Mouse (Mus musculus) cerebellum, adult 2 months (tissue): ENCODE measurements around the gene Lamp3. TPM values are rescaled to one million over a fixed set of nuclear protein-coding genes. Genes with fewer than 3 reads are reported as not detected.
"Not testable (repeated sequence)": the region's sequence is repeated elsewhere in the genome, so short reads cannot be mapped to it uniquely, and the experiment has no call there.

ENCODE experiments used
- DNase-seq, 2 experiments: peaks; one replicate each; pipeline ENCODE4 v3.0.0; 2021
- H3K27ac ChIP-seq: fragments of 200-500 bp; 2 replicates; pipeline ENCODE4 v1.5.1; 2012; ENCODE audit warnings: low read length, control low read depth, inconsistent platforms; ENCODE audit not compliant: insufficient read depth
- H3K27me3 ChIP-seq: fragments of 200-500 bp; 2 replicates; pipeline ENCODE4 v1.6.1; 2012; ENCODE audit warnings: inconsistent platforms, mild to moderate bottlenecking, low read length, moderate library complexity; ENCODE audit not compliant: control insufficient read depth, insufficient read depth
- H3K4me1 ChIP-seq: fragments of 200-500 bp; 2 replicates; pipeline ENCODE4 v1.6.1; 2011; ENCODE audit warnings: low read length; ENCODE audit not compliant: control insufficient read depth, insufficient read depth
- H3K4me3 ChIP-seq: fragments of 200-500 bp; replicated peaks from 2 replicates; pipeline ENCODE3; 2011; ENCODE audit warnings: mild to moderate bottlenecking, low read depth, low read length, control low read depth; ENCODE audit not compliant: insufficient read depth
- CTCF ChIP-seq: fragments of 200-500 bp; IDR thresholded peaks from 2 replicates; pipeline ENCODE4 v1.5.1; 2011; ENCODE audit warnings: low read depth, mild to moderate bottlenecking, control low read depth, low read length, moderate library complexity, borderline replicate concordance; ENCODE audit not compliant: insufficient read depth
- POLR2A ChIP-seq: fragments of 200-500 bp; IDR thresholded peaks from 2 replicates; pipeline ENCODE4 v1.6.1; 2011; ENCODE audit warnings: low read length, control low read depth, borderline replicate concordance; ENCODE audit not compliant: insufficient read depth
- WGBS: fragments of 180-500 bp; shearing (Covaris S2); methylation state at CpG from one replicate; pipeline ENCODE4 v1.1.7; 2018; 5-methylcytosine and 5-hydroxymethylcytosine counted together
- polyA plus RNA-seq: library from polyadenylated mRNA; depleted of rRNA; stranded (reverse); fragments of >200 nt; gene quantifications from 2 replicates; pipeline ENCODE4 v1.2.3, GENCODE M21; 2012; rRNA removed

Gene Lamp3
- polyA plus RNA-seq, 1 experiment = not detected

DNA sequence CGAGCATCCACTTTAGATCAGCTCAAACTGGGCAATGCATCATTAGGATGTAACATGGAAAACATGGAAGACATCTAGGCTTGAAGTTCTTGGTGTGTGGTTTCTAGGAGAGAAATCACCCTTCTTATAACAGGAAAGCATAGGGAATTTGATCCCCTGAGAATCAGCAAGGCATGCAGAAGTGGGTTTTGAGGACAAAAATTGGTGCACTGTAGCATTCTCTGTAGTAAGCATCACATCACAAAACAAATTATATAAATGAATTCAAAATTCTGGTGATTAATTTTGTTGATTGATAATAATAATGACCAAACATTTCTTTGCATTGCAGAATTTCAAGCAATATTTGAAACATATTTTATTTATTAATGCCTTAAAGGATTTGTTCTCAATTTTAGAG is 76.4 kb downstream of the Lamp3 start, which contains the start of gene Olfr171:
Gene Olfr171, minus strand, starts transcription at position 101 of the 400 bp plus-strand sequence.
- Histone ChIP-seq H3K27me3 (no peaks in the 10 kb centered on the region), H3K4me1 (no peaks in the 10 kb centered on the region), H3K4me3 (no peak within 1 kb of the TSS), H3K27ac (no peak within 1 kb of the TSS)
- no peak for DNase-seq
- WGBS = 80% methylated on average over 1 of the region's 1 CpGs
- no peak for TF ChIP-seq CTCF
- no peak for TF ChIP-seq POLR2A

DNA sequence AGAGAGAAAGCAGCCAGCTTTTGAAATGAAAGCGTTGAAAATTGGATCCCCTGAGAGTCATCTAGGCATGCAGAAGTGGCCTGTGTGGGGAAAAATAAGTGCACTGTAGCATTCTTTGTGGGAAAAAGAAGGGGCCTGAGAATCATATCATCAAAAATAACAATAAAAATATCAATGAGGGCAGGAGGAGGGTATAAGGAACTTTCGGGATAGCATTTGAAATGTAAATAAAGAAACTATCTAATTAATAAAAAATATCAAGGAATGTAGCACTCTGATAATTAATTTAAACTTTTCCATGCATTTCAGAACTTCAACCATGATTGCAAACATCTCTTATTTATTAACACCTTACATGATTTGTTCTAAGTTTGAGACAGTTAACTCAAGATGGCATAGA is 94.4 kb downstream of the Lamp3 start, which contains the start of gene Olfr170:
Gene Olfr170, minus strand, starts transcription at position 101 of the 400 bp plus-strand sequence.
- H3K4me3 ChIP-seq, H3K27ac ChIP-seq, DNase-seq, H3K4me1 ChIP-seq, H3K27me3 ChIP-seq: not testable (repeated sequence)
- WGBS = 64% methylated on average over 2 of the region's 2 CpGs

Other genes with a start within 250 kb of the Lamp3 start
- not detected in 2 replicates for gene Olfr166, start 222.7 kb downstream of the Lamp3 start, polyA plus RNA-seq
- gene Olfr167, start 184.1 kb downstream of the Lamp3 start, polyA plus RNA-seq = not detected in 2 replicates
- not detected in 2 replicates for gene Olfr168, start 170.8 kb downstream of the Lamp3 start, polyA plus RNA-seq
- not detected in 2 replicates for gene Olfr169, start 134.6 kb downstream of the Lamp3 start, polyA plus RNA-seq
- gene Olfr170, start 94.5 kb downstream of the Lamp3 start, polyA plus RNA-seq = not detected in 2 replicates
- gene Olfr171, start 76.5 kb downstream of the Lamp3 start, polyA plus RNA-seq = not detected in 2 replicates
- 5.1 and 7.2 TPM in 2 replicates for gene B3gnt5, start 53.8 kb upstream of the Lamp3 start, polyA plus RNA-seq